Mouse (Mus musculus) embryonic facial prominence, embryonic 13.5 days (tissue): ENCODE measurements around the gene Ube2d2b. TPM values are rescaled to one million over a fixed set of nuclear protein-coding genes. Genes with fewer than 3 reads are reported as not detected.

Experiments used
- ATAC-seq: fragments of 200-750 bp; cut with Nextera tagmentation; 2 replicates; pipeline ENCODE4 v1.8.0; 2017; ENCODE audit warnings: low read depth; ENCODE audit not compliant: insufficient number of reproducible peaks, insufficient read depth, low FRiP score, low TSS enrichment
- H3K27ac ChIP-seq: fragments of 300-500 bp; sonication (generic); 2 replicates; pipeline ENCODE4 v1.5.1; 2015; ENCODE audit warnings: moderate library complexity, mild to moderate bottlenecking, inconsistent platforms
- H3K27me3 ChIP-seq: fragments of 300-500 bp; sonication (generic); 2 replicates; pipeline ENCODE4 v1.6.1; 2015; ENCODE audit warnings: mild to moderate bottlenecking, inconsistent platforms
- H3K36me3 ChIP-seq: fragments of 300-500 bp; sonication (generic); 2 replicates; pipeline ENCODE4 v1.6.1; 2015; ENCODE audit warnings: mild to moderate bottlenecking, inconsistent platforms
- H3K4me1 ChIP-seq: fragments of 300-500 bp; sonication (generic); 2 replicates; pipeline ENCODE4 v1.6.1; 2015; ENCODE audit warnings: inconsistent platforms
- H3K4me2 ChIP-seq: fragments of 300-500 bp; sonication (generic); 2 replicates; pipeline ENCODE4 v1.6.1; 2015; ENCODE audit warnings: moderate library complexity, mild to moderate bottlenecking, inconsistent platforms
- H3K4me3 ChIP-seq: fragments of 300-500 bp; sonication (generic); 2 replicates; pipeline ENCODE4 v1.5.1; 2015; ENCODE audit warnings: mild to moderate bottlenecking, inconsistent platforms
- H3K9ac ChIP-seq: fragments of 300-500 bp; sonication (generic); 2 replicates; pipeline ENCODE4 v1.6.1; 2015; ENCODE audit warnings: mild to moderate bottlenecking, inconsistent platforms
- H3K9me3 ChIP-seq: fragments of 300-500 bp; sonication (generic); 2 replicates; pipeline ENCODE4 v1.6.1; 2016; ENCODE audit warnings: inconsistent platforms
- WGBS: fragments of 180-500 bp; shearing (Covaris S2); methylation state at CpG from one replicate; pipeline ENCODE4 v1.1.7; 2015; ENCODE audit warnings: mixed read lengths; 5-methylcytosine and 5-hydroxymethylcytosine counted together
- polyA plus RNA-seq: library from polyadenylated mRNA; unstranded; fragments of >200 nt; fragmentation: Nextera tagmentation; extraction: Ambion mirVana; gene quantifications from 2 replicates; pipeline ENCODE4 v1.2.1, GENCODE M21; 2015

Gene Ube2d2b
- 0.20 and 0.26 TPM in 2 replicates for polyA plus RNA-seq

- H3K36me3 ChIP-seq = peaks cover 13% of the 10 kb centered on the region
- no peaks in the 10 kb centered on the region for H3K4me1 ChIP-seq
- ATAC-seq = no peak
- H3K4me2 ChIP-seq = no peak within 1 kb of the TSS
- H3K9ac ChIP-seq = no peak within 1 kb of the TSS
- WGBS = 96% methylated on average over 22 of the region's 22 CpGs
- no peaks in the 10 kb centered on the region for H3K27me3 ChIP-seq
- H3K4me3 ChIP-seq = no peak within 1 kb of the TSS
- H3K9me3 ChIP-seq = peaks cover 6% of the 10 kb centered on the region; the same call in 1 of the 2 replicates
- no peak within 1 kb of the TSS for H3K27ac ChIP-seq
These were observed at the start of gene Ube2d2b for GRCm38 (mm10) chr5:107829998-107830560. Ube2d2b (plus strand) TSS chr5:107830099.

GRCm38 (mm10) chr5:107782360-107782759, 47.5 kb upstream of the Ube2d2b start:
- no peaks in the 10 kb centered on the region for H3K27me3 ChIP-seq
- no peak overlapping the region for H3K27ac ChIP-seq
- H3K9me3 ChIP-seq = no peaks in the 10 kb centered on the region
- peaks cover 23% of the 10 kb centered on the region for H3K36me3 ChIP-seq
- H3K4me2 ChIP-seq = no peak overlapping the region
- no peak overlapping the region for H3K9ac ChIP-seq
- ATAC-seq = no peak
- no peak overlapping the region for H3K4me3 ChIP-seq
- 94% methylated on average over 1 of the region's 1 CpGs for WGBS
- no peaks in the 10 kb centered on the region for H3K4me1 ChIP-seq

GRCm38 (mm10) chr5:107787682-107788443, 42.0 kb upstream of the Ube2d2b start:
- no peak for ATAC-seq
- no peak overlapping the region for H3K4me3 ChIP-seq
- no peak overlapping the region for H3K9ac ChIP-seq
- no peak overlapping the region for H3K27ac ChIP-seq
- no peaks in the 10 kb centered on the region for H3K27me3 ChIP-seq
- H3K9me3 ChIP-seq = no peaks in the 10 kb centered on the region
- H3K36me3 ChIP-seq = peaks cover 24% of the 10 kb centered on the region
- no peak overlapping the region for H3K4me2 ChIP-seq
- H3K4me1 ChIP-seq = no peaks in the 10 kb centered on the region
- WGBS = 86% methylated on average over 6 of the region's 7 CpGs

- ATAC-seq = no peak
These were observed 40.4 kb upstream of the Ube2d2b start for GRCm38 (mm10) chr5:107789492-107789891.

GRCm38 (mm10) chr5:107791966-107792365, 37.9 kb upstream of the Ube2d2b start:
- 89% methylated on average over 2 of the region's 2 CpGs for WGBS
- no peaks in the 10 kb centered on the region for H3K27me3 ChIP-seq

More at GRCm38 (mm10) chr5:107789492-107789891, 40.4 kb upstream of the Ube2d2b start:
- no peak overlapping the region for H3K4me3 ChIP-seq
- H3K36me3 ChIP-seq = peaks cover 21% of the 10 kb centered on the region
- 80% methylated on average over 5 of the region's 5 CpGs for WGBS
- 0 out of 2 replicates have a peak, but pooled peaks cover 4% of the 10 kb centered on the region for H3K4me1 ChIP-seq
- no peak overlapping the region for H3K27ac ChIP-seq
- H3K9ac ChIP-seq = no peak overlapping the region
- no peaks in the 10 kb centered on the region for H3K27me3 ChIP-seq
- no peaks in the 10 kb centered on the region for H3K9me3 ChIP-seq
- H3K4me2 ChIP-seq = no peak overlapping the region

GRCm38 (mm10) chr5:107792516-107792915, 37.4 kb upstream of the Ube2d2b start:
- no peaks in the 10 kb centered on the region for H3K9me3 ChIP-seq
- ATAC-seq = no peak
- no peak overlapping the region for H3K27ac ChIP-seq
- H3K4me1 ChIP-seq = 0 out of 2 replicates have a peak, but pooled peaks cover 4% of the 10 kb centered on the region
- WGBS = 93% methylated on average over 3 of the region's 3 CpGs
- H3K4me3 ChIP-seq = no peak overlapping the region
- no peak overlapping the region for H3K4me2 ChIP-seq
- peaks cover 21% of the 10 kb centered on the region for H3K36me3 ChIP-seq
- H3K9ac ChIP-seq = no peak overlapping the region
- H3K27me3 ChIP-seq = no peaks in the 10 kb centered on the region

More at GRCm38 (mm10) chr5:107791966-107792365, 37.9 kb upstream of the Ube2d2b start:
- Histone ChIP-seq H3K9ac (no peak overlapping the region), H3K4me3 (no peak overlapping the region), H3K27ac (no peak overlapping the region), H3K4me2 (no peak overlapping the region), H3K4me1 (0 out of 2 replicates have a peak, but pooled peaks cover 4% of the 10 kb centered on the region), H3K9me3 (no peaks in the 10 kb centered on the region), H3K36me3 (peaks cover 20% of the 10 kb centered on the region)
- no peak for ATAC-seq

GRCm38 (mm10) chr5:107793258-107793657, 36.6 kb upstream of the Ube2d2b start:
- Histone ChIP-seq H3K27ac (no peak overlapping the region), H3K9me3 (no peaks in the 10 kb centered on the region), H3K36me3 (peaks cover 24% of the 10 kb centered on the region), H3K9ac (no peak overlapping the region), H3K4me1 (0 out of 2 replicates have a peak, but pooled peaks cover 4% of the 10 kb centered on the region), H3K27me3 (no peaks in the 10 kb centered on the region), H3K4me2 (no peak overlapping the region), H3K4me3 (no peak overlapping the region)
- no peak for ATAC-seq
- WGBS = 24% methylated on average over 3 of the region's 3 CpGs

GRCm38 (mm10) chr5:107793927-107794326, 36.0 kb upstream of the Ube2d2b start:
- no peak overlapping the region for H3K9ac ChIP-seq
- no peaks in the 10 kb centered on the region for H3K9me3 ChIP-seq
- no peak overlapping the region for H3K4me3 ChIP-seq
- 0 out of 2 replicates have a peak, but pooled peaks cover 4% of the 10 kb centered on the region for H3K4me1 ChIP-seq
- peaks cover 30% of the 10 kb centered on the region for H3K36me3 ChIP-seq
- H3K4me2 ChIP-seq = no peak overlapping the region
- H3K27me3 ChIP-seq = no peaks in the 10 kb centered on the region
- ATAC-seq = no peak
- no peak overlapping the region for H3K27ac ChIP-seq
- WGBS = 48% methylated on average over 2 of the region's 2 CpGs

GRCm38 (mm10) chr5:107798290-107798689, 31.6 kb upstream of the Ube2d2b start:
- H3K4me2 ChIP-seq = no peak overlapping the region
- no peak for ATAC-seq
- H3K9ac ChIP-seq = no peak overlapping the region
- 93% methylated on average over 6 of the region's 6 CpGs for WGBS
- H3K36me3 ChIP-seq = peaks cover 30% of the 10 kb centered on the region
- no peak overlapping the region for H3K4me3 ChIP-seq
- H3K4me1 ChIP-seq = 0 out of 2 replicates have a peak, but pooled peaks cover 2% of the 10 kb centered on the region
- no peaks in the 10 kb centered on the region for H3K27me3 ChIP-seq
- no peak overlapping the region for H3K27ac ChIP-seq
- no peaks in the 10 kb centered on the region for H3K9me3 ChIP-seq

GRCm38 (mm10) chr5:107801234-107801633, 28.7 kb upstream of the Ube2d2b start:
- Histone ChIP-seq H3K27me3 (no peaks in the 10 kb centered on the region), H3K36me3 (peaks cover 18% of the 10 kb centered on the region), H3K27ac (no peak overlapping the region), H3K9ac (no peak overlapping the region), H3K4me3 (no peak overlapping the region), H3K4me1 (no peaks in the 10 kb centered on the region), H3K9me3 (no peaks in the 10 kb centered on the region), H3K4me2 (no peak overlapping the region)
- 84% methylated on average over 2 of the region's 2 CpGs for WGBS
- ATAC-seq = no peak

- Histone ChIP-seq H3K4me3 (no peak overlapping the region), H3K4me1 (no peaks in the 10 kb centered on the region), H3K4me2 (no peak overlapping the region), H3K9ac (no peak overlapping the region), H3K9me3 (no peaks in the 10 kb centered on the region), H3K36me3 (peaks cover 11% of the 10 kb centered on the region), H3K27ac (no peak overlapping the region), H3K27me3 (no peaks in the 10 kb centered on the region)
- ATAC-seq = no peak
These were observed 27.3 kb upstream of the Ube2d2b start for GRCm38 (mm10) chr5:107802621-107803020.

- Histone ChIP-seq H3K27me3 (no peaks in the 10 kb centered on the region), H3K4me1 (no peaks in the 10 kb centered on the region), H3K9ac (no peak overlapping the region), H3K9me3 (no peaks in the 10 kb centered on the region), H3K27ac (no peak overlapping the region), H3K4me2 (no peak overlapping the region), H3K4me3 (no peak overlapping the region), H3K36me3 (peaks cover 11% of the 10 kb centered on the region; the same call in 1 of the 2 replicates)
- no peak for ATAC-seq
- 83% methylated on average over 4 of the region's 4 CpGs for WGBS
These were observed 22.4 kb upstream of the Ube2d2b start for GRCm38 (mm10) chr5:107807496-107807895.
